Mouse (Mus musculus) heart, postnatal 0 days (tissue): ENCODE measurements around the gene Prelid3b.

ENCODE experiments used
- CTCF ChIP-seq: IDR thresholded peaks from 2 replicates; pipeline ENCODE4 v1.5.1; 2016; ENCODE audit warnings: antibody characterized with exemption, control low read depth, low read depth
- EP300 ChIP-seq: IDR thresholded peaks from 2 replicates; pipeline ENCODE4 v1.6.1; 2016; ENCODE audit warnings: antibody characterized with exemption, low read depth

GRCm38 (mm10) chr2:174500814-174501503 lies 28.1 kb upstream of the Prelid3b start:
- TF ChIP-seq EP300 (no peak), CTCF (no peak)
